Mouse (Mus musculus) CH12.LX (cell line): ENCODE data around the gene Gm20458. TPM values are rescaled to one million over a fixed set of nuclear protein-coding genes. Genes with fewer than 3 reads are reported as not detected.

Source experiments
- DNase-seq: peaks from one replicate; pipeline ENCODE4 v3.0.0-alpha.2; 2013; ENCODE audit errors: extremely low read depth
- H3K27ac ChIP-seq: 2 replicates; pipeline ENCODE4 v1.5.1; 2012; ENCODE audit warnings: low read depth, mild to moderate bottlenecking, control low read depth, moderate library complexity; ENCODE audit not compliant: insufficient read depth
- H3K27me3 ChIP-seq: replicated peaks from 2 replicates; pipeline ENCODE3; 2012; ENCODE audit warnings: inconsistent platforms
- H3K36me3 ChIP-seq, 2 experiments: replicated peaks in 1 of 2; 2 replicates each; pipeline versions ENCODE3 to v1.6.1; 2012; ENCODE audit warnings: inconsistent platforms in 1 of 2, low read length in 1 of 2, mild to moderate bottlenecking in 1 of 2, mixed read lengths in 1 of 2, moderate library complexity in 1 of 2; ENCODE audit not compliant: control insufficient read depth in 1 of 2, insufficient read depth in 1 of 2
- H3K4me1 ChIP-seq, 2 experiments: 2 replicates each; pipeline ENCODE4 v1.6.1; 2012; ENCODE audit warnings: inconsistent platforms in 1 of 2, moderate library complexity in 1 of 2; ENCODE audit not compliant: insufficient read depth in 2 of 2, control insufficient read depth in 1 of 2
- H3K4me2 ChIP-seq: 2 replicates; pipeline ENCODE4 v1.6.1; 2012; ENCODE audit warnings: low read depth, mild to moderate bottlenecking, control low read depth; ENCODE audit not compliant: poor library complexity, insufficient read depth, severe bottlenecking
- H3K4me3 ChIP-seq, 3 experiments: fragments of 150-350 bp in 1 of 3; sonication (generic) in 1 of 3; replicated peaks in 1 of 3; 2 replicates each; pipeline versions ENCODE3 to v1.5.1; 2011 to 2012; ENCODE audit warnings: low read depth in 2 of 3, low read length in 2 of 3, mild to moderate bottlenecking in 2 of 3, moderate library complexity in 2 of 3, control low read depth in 1 of 3, improper control_type of control experiment in 1 of 3, inconsistent platforms in 1 of 3, mixed read lengths in 1 of 3; ENCODE audit not compliant: poor library complexity in 1 of 3
- H3K79me2 ChIP-seq: replicated peaks from 2 replicates; pipeline ENCODE4 v1.6.1; 2012; ENCODE audit warnings: mild to moderate bottlenecking, moderate library complexity; ENCODE audit not compliant: control insufficient read depth, poor library complexity, insufficient read depth, severe bottlenecking; ENCODE audit errors: extremely low read depth
- H3K9ac ChIP-seq: 2 replicates; pipeline ENCODE4 v1.6.1; 2012; ENCODE audit warnings: low read depth, mild to moderate bottlenecking, control low read depth, moderate library complexity; ENCODE audit not compliant: insufficient read depth
- H3K9me3 ChIP-seq: replicated peaks from 2 replicates; pipeline ENCODE3; 2012; ENCODE audit warnings: low read length, inconsistent platforms, mixed read lengths
- BHLHE40 ChIP-seq: IDR thresholded peaks from 2 replicates; pipeline ENCODE4 v1.6.1; 2011; ENCODE audit warnings: mild to moderate bottlenecking, low read depth, low read length, improper control_type of control experiment
- CHD2 ChIP-seq: IDR thresholded peaks from 2 replicates; pipeline ENCODE4 v1.6.1; 2011; ENCODE audit warnings: low read length, improper control_type of control experiment
- CTCF ChIP-seq, 2 experiments: IDR thresholded peaks in 1 of 2; conservative IDR thresholded peaks in 1 of 2; 2 replicates each; pipeline ENCODE4 v1.5.1; 2011 to 2012; ENCODE audit warnings: low read depth in 2 of 2, low read length in 2 of 2, improper control_type of control experiment in 1 of 2, inconsistent platforms in 1 of 2, mild to moderate bottlenecking in 1 of 2, moderate library complexity in 1 of 2
- E2F4 ChIP-seq: IDR thresholded peaks from 2 replicates; pipeline ENCODE4 v1.6.1; 2011; ENCODE audit warnings: low read depth, low read length, improper control_type of control experiment; ENCODE audit not compliant: insufficient replicate concordance
- ELF1 ChIP-seq: IDR thresholded peaks from 2 replicates; pipeline ENCODE4 v1.6.1; 2014; ENCODE audit warnings: low read depth, mild to moderate bottlenecking, inconsistent platforms, low read length, improper control_type of control experiment
- ETS1 ChIP-seq: conservative IDR thresholded peaks from 2 replicates; pipeline ENCODE4 v1.6.1; 2012; ENCODE audit warnings: low read depth, mild to moderate bottlenecking, inconsistent platforms, low read length, improper control_type of control experiment, moderate library complexity
- IRF4 ChIP-seq: IDR thresholded peaks from 2 replicates; pipeline ENCODE4 v1.6.1; 2014; ENCODE audit warnings: low read depth, mild to moderate bottlenecking, inconsistent platforms, low read length, improper control_type of control experiment
- JUN ChIP-seq: IDR thresholded peaks from 2 replicates; pipeline ENCODE4 v1.6.1; 2011; ENCODE audit warnings: low read depth, mild to moderate bottlenecking, low read length, improper control_type of control experiment, moderate library complexity; ENCODE audit not compliant: insufficient read depth
- MAX ChIP-seq: IDR thresholded peaks from 2 replicates; pipeline ENCODE4 v1.6.1; 2011; ENCODE audit warnings: low read length, improper control_type of control experiment
- MAZ ChIP-seq: IDR thresholded peaks from 2 replicates; pipeline ENCODE4 v1.6.1; 2012; ENCODE audit warnings: low read depth, mild to moderate bottlenecking, inconsistent platforms, low read length, improper control_type of control experiment, moderate library complexity
- MEF2A ChIP-seq: IDR thresholded peaks from 2 replicates; pipeline ENCODE4 v1.6.1; 2014; ENCODE audit warnings: low read depth, mild to moderate bottlenecking, inconsistent platforms, low read length, improper control_type of control experiment, borderline replicate concordance
- NRF1 ChIP-seq: IDR thresholded peaks from 2 replicates; pipeline ENCODE4 v1.6.1; 2014; ENCODE audit warnings: low read depth, mild to moderate bottlenecking, inconsistent platforms, low read length, improper control_type of control experiment, moderate library complexity
- PAX5 ChIP-seq: IDR thresholded peaks from 2 replicates; pipeline ENCODE4 v1.6.1; 2012; ENCODE audit warnings: low read length, inconsistent platforms, mixed read lengths
- POLR2AphosphoS2 ChIP-seq: IDR thresholded peaks from 2 replicates; pipeline ENCODE4 v1.6.1; 2011; ENCODE audit warnings: low read depth, low read length, improper control_type of control experiment
- RAD21 ChIP-seq: IDR thresholded peaks from 2 replicates; pipeline ENCODE4 v1.6.1; 2011; ENCODE audit warnings: low read depth, mild to moderate bottlenecking, low read length, improper control_type of control experiment, moderate library complexity
- TCF12 ChIP-seq: IDR thresholded peaks from 2 replicates; pipeline ENCODE4 v1.6.1; 2014; ENCODE audit warnings: low read depth, mild to moderate bottlenecking, inconsistent platforms, low read length, improper control_type of control experiment
- USF1 ChIP-seq: IDR thresholded peaks from 2 replicates; pipeline ENCODE4 v1.6.1; 2014; ENCODE audit warnings: low read depth, mild to moderate bottlenecking, inconsistent platforms, low read length, improper control_type of control experiment
- USF2 ChIP-seq: conservative IDR thresholded peaks from 2 replicates; pipeline ENCODE4 v1.6.1; 2011; ENCODE audit warnings: low read depth, low read length, improper control_type of control experiment
- ZC3H11A ChIP-seq: IDR thresholded peaks from 2 replicates; pipeline ENCODE4 v1.6.1; 2012; ENCODE audit warnings: low read depth, mild to moderate bottlenecking, inconsistent platforms, low read length, improper control_type of control experiment
- dilution Hi-C: fragments of 300-500 bp; cut with MboI; formaldehyde crosslinking; loops from 2 replicates; pipeline ENCODE4 v1.14.3; 2020; ENCODE audit warnings: low sequenced_read_pairs; ENCODE audit not compliant: extremely low pct_unique_long_range_greater_than_20kb, extremely low pct_ligation_motif_present
- in situ Hi-C: fragments of 300-500 bp; cut with MboI; formaldehyde crosslinking; loops from 3 replicates; pipeline ENCODE4 v1.14.3; 2019; ENCODE audit warnings: low sequenced_read_pairs, low pct_ligation_motif_present, low pct_unique_long_range_greater_than_20kb, mixed read lengths
- polyA plus RNA-seq: library from polyadenylated mRNA; unstranded; fragments of >175 nt; gene quantifications from 2 replicates; pipeline ENCODE4 v1.2.1, GENCODE M21; 2012; ENCODE audit warnings: low read depth; ENCODE audit not compliant: insufficient read length
- total RNA-seq, 2 experiments: library from RNA; depleted of rRNA; stranded (reverse); fragments of 300-350 nt in 1 of 2; fragments of >200 nt in 1 of 2; gene quantifications; 2 replicates each; pipeline ENCODE4 v1.2.3; 2012 to 2014

Gene Gm20458
- total and polyA plus RNA-seq, 3 experiments, result 0.31 to 1.1 (median 0.74) TPM

DNA sequence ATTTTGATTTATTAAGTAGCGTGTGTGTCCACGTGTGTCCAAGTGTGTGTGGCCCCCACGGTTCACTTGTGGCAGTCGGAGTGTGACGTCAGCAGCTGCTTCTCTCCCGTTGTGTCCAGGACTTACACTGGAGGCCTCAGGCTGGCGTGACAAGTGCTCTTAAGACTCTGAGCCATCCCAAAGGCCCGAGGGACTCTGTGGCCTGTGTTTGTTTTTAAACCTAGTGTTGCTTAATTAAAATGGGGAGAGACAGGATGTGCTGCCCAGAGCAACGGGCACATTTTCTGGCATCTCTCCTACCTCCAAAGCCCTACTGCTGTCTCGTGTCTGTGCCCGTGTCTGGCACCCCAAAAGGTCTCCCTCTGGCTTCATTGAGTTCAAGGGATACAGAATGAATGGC lies 37.3 kb upstream of the Gm20458 start:
- TF ChIP-seq BHLHE40 (peak; percentile 2; the same call in 1 of the 2 replicates), MAX (no peak)
- TF ChIP-seq, all 38 proteins: peak for 1
- peaks cover 5% of the 10 kb centered on the region for H3K9me3 ChIP-seq
- H3K4me1 ChIP-seq, result peaks cover 16 to 43% of the 10 kb centered on the region in 2 experiments
- no peaks in the 10 kb centered on the region for H3K27me3 ChIP-seq
- no peak overlapping the region for H3K4me3 ChIP-seq
- dilution Hi-C loops, result no loop called here
- H3K79me2 ChIP-seq, result no peaks in the 10 kb centered on the region
- peak overlapping the region; percentile 89 for H3K27ac ChIP-seq
- no peak for DNase-seq
- in situ Hi-C loops, result loop anchor here (5.0 to 25.0 kb wide), 2 partner anchors 34 to 314 kb away; partner anchors contain the start of genes Dnttip1, Sys1 and Wfdc3
- peaks cover 35 to 47% of the 10 kb centered on the region in 2 experiments for H3K36me3 ChIP-seq
- H3K4me2 ChIP-seq, result 0 out of 2 replicates have a peak overlapping the region, but pooled peaks have one; percentile 33
- no peak overlapping the region for H3K9ac ChIP-seq

DNA sequence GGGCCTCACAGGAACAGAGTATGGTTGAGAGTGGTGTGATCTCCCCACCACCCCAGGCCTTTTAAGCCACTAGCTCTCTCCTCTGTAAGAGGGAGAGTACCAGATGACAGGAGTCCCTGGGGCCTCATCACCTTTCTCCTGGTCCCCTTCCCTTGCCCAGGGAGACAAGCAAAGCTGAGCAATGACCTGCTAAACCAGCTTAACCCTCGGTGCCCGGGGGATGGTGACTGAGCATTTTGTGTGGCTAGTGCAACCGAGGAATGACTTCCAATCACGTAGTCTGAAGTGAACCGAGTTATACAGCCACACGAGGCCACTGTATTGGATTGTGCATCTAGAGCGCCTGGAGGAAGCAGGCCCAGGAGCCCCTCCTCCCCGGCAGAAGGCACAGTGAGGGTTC lies 36.4 kb upstream of the Gm20458 start:
- Histone ChIP-seq H3K79me2 (no peaks in the 10 kb centered on the region), H3K27ac (no peak overlapping the region), H3K9ac (no peak overlapping the region), H3K9me3 (peaks cover 5% of the 10 kb centered on the region), H3K36me3 (peaks cover 44 to 57% of the 10 kb centered on the region in 2 experiments), H3K4me3 (no peak overlapping the region), H3K4me2 (no peak overlapping the region), H3K27me3 (no peaks in the 10 kb centered on the region), H3K4me1 (peaks cover 14 to 40% of the 10 kb centered on the region in 2 experiments)
- no peak for TF ChIP-seq IRF4
- dilution Hi-C loops (no loop called here), in situ Hi-C loops (loop anchor here (5.0 to 25.0 kb wide), 2 partner anchors 33 to 313 kb away; partner anchors contain the start of genes Dnttip1, Sys1 and Wfdc3)
- no peak for DNase-seq

DNA sequence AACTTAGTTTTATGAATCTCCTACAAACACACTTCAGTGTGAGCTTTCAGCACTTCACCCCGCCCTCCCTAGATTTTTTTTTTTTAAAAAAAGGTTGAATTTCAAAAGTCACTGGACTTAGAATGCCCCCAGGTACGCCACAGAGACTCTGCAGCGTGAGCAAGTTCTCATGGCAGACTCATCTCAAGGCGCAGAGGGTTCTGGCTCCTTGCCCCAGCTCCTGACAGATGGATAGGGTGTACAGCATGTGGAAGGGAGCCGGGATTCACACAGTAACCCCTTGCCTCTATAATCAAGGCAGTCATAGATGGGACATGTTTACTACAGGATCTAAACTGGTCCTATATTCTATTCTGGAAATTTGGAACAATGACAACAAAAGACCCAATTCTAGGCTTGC lies 35.4 kb upstream of the Gm20458 start:
- H3K9me3 ChIP-seq, result peaks cover 5% of the 10 kb centered on the region
- dilution Hi-C loops, result no loop called here
- TF ChIP-seq MEF2A (no peak), POLR2AphosphoS2 (no peak), ZC3H11A (no peak)

DNA sequence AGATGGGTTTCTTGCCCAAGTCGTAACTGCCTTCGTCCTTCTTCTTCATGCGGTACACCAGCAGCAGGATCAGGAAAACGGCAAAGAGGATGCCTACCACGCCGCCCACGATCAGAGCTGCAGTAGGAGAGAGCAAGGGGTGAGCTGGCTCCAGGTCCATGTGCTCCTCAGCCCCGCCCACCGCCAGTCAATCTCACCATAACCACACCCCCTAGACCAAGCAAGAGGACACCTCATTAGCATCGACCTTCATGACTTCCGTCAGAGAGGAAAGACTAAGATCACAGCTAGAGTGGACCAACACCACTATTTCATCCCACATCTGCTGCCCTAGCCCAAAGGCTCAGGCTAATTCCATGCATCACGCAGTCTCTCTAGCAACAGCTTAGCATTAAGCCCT lies 34.6 kb upstream of the Gm20458 start:
- Histone ChIP-seq H3K79me2 (no peaks in the 10 kb centered on the region), H3K27me3 (no peaks in the 10 kb centered on the region), H3K36me3 (peaks cover 55 to 72% of the 10 kb centered on the region in 2 experiments), H3K27ac (no peak overlapping the region), H3K4me3 (no peak overlapping the region), H3K4me1 (peaks cover 14 to 43% of the 10 kb centered on the region in 2 experiments), H3K4me2 (no peak overlapping the region), H3K9ac (no peak overlapping the region), H3K9me3 (peaks cover 5% of the 10 kb centered on the region)
- dilution Hi-C loops, result no loop called here
- in situ Hi-C loops, result no loop called here
- no peak for DNase-seq
- no peak for TF ChIP-seq CHD2
- TF ChIP-seq ELF1, result no peak
- TF ChIP-seq CTCF (conservative IDR thresholded peaks at IDR 0.05 in 1 of 2, IDR thresholded peaks at IDR 0.05 in 1 of 2; ENCODE audit: low read depth in 2 of 2, low read length in 2 of 2), result no peak
- no peak for TF ChIP-seq PAX5
- no peak for TF ChIP-seq TCF12
- no peak for TF ChIP-seq RAD21
- TF ChIP-seq ETS1, result no peak
- no peak for TF ChIP-seq E2F4
- no peak for TF ChIP-seq NRF1
- no peak for TF ChIP-seq USF2
- no peak for TF ChIP-seq USF1
- TF ChIP-seq MAZ, result no peak
- no peak for TF ChIP-seq JUN

More for the DNA sequence above, 35.4 kb upstream of the Gm20458 start:
- Histone ChIP-seq H3K27me3 (no peaks in the 10 kb centered on the region), H3K9ac (no peak overlapping the region), H3K27ac (no peak overlapping the region), H3K4me3 (no peak overlapping the region), H3K4me2 (no peak overlapping the region), H3K4me1 (peaks cover 14 to 40% of the 10 kb centered on the region in 2 experiments), H3K36me3 (peaks cover 51 to 64% of the 10 kb centered on the region in 2 experiments), H3K79me2 (no peaks in the 10 kb centered on the region)
- in situ Hi-C loops, result no loop called here
- DNase-seq, result no peak
